Mouse (Mus musculus) liver, postnatal 0 days (tissue): ENCODE results near the gene Usp15. TPM values are rescaled to one million over a fixed set of nuclear protein-coding genes. Genes with fewer than 3 reads are reported as not detected.

Experiments used
- ATAC-seq: fragments of 200-750 bp; cut with Nextera tagmentation; 2 replicates; pipeline ENCODE4 v1.8.0; 2017; ENCODE audit warnings: mild to moderate bottlenecking, moderate library complexity
- DNase-seq: peaks from one replicate; pipeline ENCODE4 v3.0.0-alpha.2; 2016
- H3K27ac ChIP-seq: fragments of 300-500 bp; sonication (generic); 2 replicates; pipeline ENCODE4 v1.5.1; 2014; ENCODE audit warnings: antibody characterized with exemption, moderate library complexity, mild to moderate bottlenecking, low read depth
- H3K27me3 ChIP-seq: fragments of 300-500 bp; sonication (generic); 2 replicates; pipeline ENCODE4 v1.6.1; 2014; ENCODE audit warnings: low read length, control low read depth, mixed read lengths; ENCODE audit not compliant: insufficient read depth
- H3K36me3 ChIP-seq: fragments of 300-500 bp; sonication (generic); replicated peaks from 2 replicates; pipeline ENCODE4 v1.6.1; 2014; ENCODE audit warnings: mild to moderate bottlenecking, control low read depth, low read length, moderate library complexity, mixed read lengths; ENCODE audit not compliant: insufficient read depth
- H3K4me1 ChIP-seq: fragments of 300-500 bp; sonication (generic); 2 replicates; pipeline ENCODE4 v1.6.1; 2014; ENCODE audit warnings: antibody characterized with exemption, mild to moderate bottlenecking, control low read depth; ENCODE audit not compliant: insufficient read depth
- H3K4me2 ChIP-seq: fragments of 300-500 bp; sonication (generic); 2 replicates; pipeline ENCODE4 v1.6.1; 2014; ENCODE audit warnings: low read depth, mild to moderate bottlenecking, low read length, moderate library complexity, mixed read lengths
- H3K4me3 ChIP-seq: fragments of 300-500 bp; sonication (generic); 2 replicates; pipeline ENCODE4 v1.5.1; 2014; ENCODE audit warnings: low read depth, low read length
- H3K9ac ChIP-seq: fragments of 300-500 bp; sonication (generic); replicated peaks from 2 replicates; pipeline ENCODE4 v1.6.1; 2014; ENCODE audit warnings: mild to moderate bottlenecking, moderate library complexity
- H3K9me3 ChIP-seq: fragments of 300-500 bp; sonication (generic); 2 replicates; pipeline ENCODE4 v1.6.1; 2016; ENCODE audit warnings: mild to moderate bottlenecking, control low read depth, low read length, mixed read lengths
- CTCF ChIP-seq: sonication (generic); IDR thresholded peaks from 2 replicates; pipeline ENCODE4 v1.5.1; 2016; ENCODE audit warnings: antibody characterized with exemption, low read depth
- EP300 ChIP-seq: IDR thresholded peaks from 2 replicates; pipeline ENCODE4 v1.6.1; 2016; ENCODE audit warnings: antibody characterized with exemption, low read depth, mild to moderate bottlenecking
- WGBS: fragments of 180-500 bp; shearing (Covaris S2); extraction: QIAGEN DNeasy Blood & Tissue Kit; methylation state at CpG from one replicate; pipeline ENCODE4 v1.1.7; 2014; ENCODE audit not compliant: insufficient replicate concordance; 5-methylcytosine and 5-hydroxymethylcytosine counted together
- polyA plus RNA-seq: library from polyadenylated mRNA; unstranded; fragments of >200 nt; fragmentation: Nextera tagmentation; extraction: Ambion mirVana; gene quantifications from 2 replicates; pipeline ENCODE4 v1.2.1, GENCODE M21; 2015

The Usp15 gene
- polyA plus RNA-seq, 1 experiment from 2014 or later: 59.9 TPM

DNA sequence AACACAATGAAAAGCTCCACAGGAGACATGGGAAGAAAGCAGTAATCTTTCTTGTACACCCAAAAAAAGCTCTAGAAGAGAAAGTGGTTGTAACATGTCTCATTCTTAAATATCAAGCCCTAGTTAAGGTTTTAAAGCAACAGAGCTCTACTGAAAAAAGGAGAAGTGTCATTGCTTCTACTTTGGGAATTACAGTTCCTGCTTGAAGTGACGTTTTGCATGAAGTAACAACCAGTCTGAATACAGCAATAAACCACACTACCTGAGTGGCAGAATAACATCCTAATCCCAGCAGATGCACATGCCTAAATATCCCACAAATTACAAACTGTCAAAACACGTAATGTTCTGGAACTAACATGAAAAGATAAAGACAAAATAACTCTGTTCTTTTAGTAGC, 50.4 kb downstream of the Usp15 start:
- ATAC-seq (no peak), DNase-seq (no peak)
- no peaks in the 10 kb centered on the region for H3K27me3 ChIP-seq
- H3K9ac ChIP-seq: no peak overlapping the region
- H3K9me3 ChIP-seq: no peaks in the 10 kb centered on the region
- H3K4me3 ChIP-seq: no peak overlapping the region
- H3K36me3 ChIP-seq: peaks cover 60% of the 10 kb centered on the region
- no peak overlapping the region for H3K4me2 ChIP-seq
- 69% methylated on average over 2 of the region's 2 CpGs for WGBS
- 0 out of 2 replicates have a peak, but pooled peaks cover 3% of the 10 kb centered on the region for H3K4me1 ChIP-seq
- H3K27ac ChIP-seq: no peak overlapping the region
- TF ChIP-seq EP300 (no peak), CTCF (no peak)

DNA sequence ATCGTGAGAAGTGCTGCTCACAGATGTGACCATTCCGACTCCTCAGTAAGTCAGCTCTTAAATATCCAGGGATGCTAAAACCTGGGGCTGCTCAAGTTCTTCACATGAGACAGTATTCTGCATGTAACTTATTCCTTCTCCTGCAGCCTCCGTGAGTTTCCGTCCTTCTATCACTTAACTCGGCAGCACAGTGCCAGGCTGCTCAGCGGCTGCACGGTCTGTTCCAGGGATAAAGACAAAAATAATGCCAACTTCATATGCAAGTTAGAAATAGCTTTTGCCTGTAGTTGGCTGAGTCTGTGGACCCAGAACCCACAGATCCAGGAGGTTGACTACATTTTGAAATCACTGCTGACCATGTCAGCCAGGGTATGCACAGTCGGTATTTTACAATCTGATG, 52.5 kb downstream of the Usp15 start:
- H3K36me3 ChIP-seq: peaks cover 61% of the 10 kb centered on the region
- 93% methylated on average over 8 of the region's 8 CpGs for WGBS
- ATAC-seq (no peak), DNase-seq (no peak)
- no peaks in the 10 kb centered on the region for H3K27me3 ChIP-seq
- no peak overlapping the region for H3K27ac ChIP-seq
- no peaks in the 10 kb centered on the region for H3K9me3 ChIP-seq
- H3K9ac ChIP-seq: no peak overlapping the region
- 0 out of 2 replicates have a peak, but pooled peaks cover 3% of the 10 kb centered on the region for H3K4me1 ChIP-seq
- no peak for TF ChIP-seq CTCF
- no peak for TF ChIP-seq EP300
- no peak overlapping the region for H3K4me2 ChIP-seq
- no peak overlapping the region for H3K4me3 ChIP-seq

GRCm38 (mm10) chr10:123142395-123143050, 54.3 kb downstream of the Usp15 start:
- no peak for TF ChIP-seq EP300
- no peak for TF ChIP-seq CTCF

GRCm38 (mm10) chr10:123135818-123136217, 61.0 kb downstream of the Usp15 start:
- no peak for TF ChIP-seq CTCF
- TF ChIP-seq EP300: no peak
- ATAC-seq (no peak), DNase-seq (no peak)
- 78% methylated on average over 10 of the region's 10 CpGs for WGBS
- H3K27me3 ChIP-seq: no peaks in the 10 kb centered on the region
- no peak overlapping the region for H3K27ac ChIP-seq
- H3K4me1 ChIP-seq: no peaks in the 10 kb centered on the region
- no peaks in the 10 kb centered on the region for H3K9me3 ChIP-seq
- peaks cover 51% of the 10 kb centered on the region for H3K36me3 ChIP-seq
- no peak overlapping the region for H3K4me2 ChIP-seq
- H3K4me3 ChIP-seq: no peak overlapping the region
- no peak overlapping the region for H3K9ac ChIP-seq

More at GRCm38 (mm10) chr10:123142395-123143050, 54.3 kb downstream of the Usp15 start:
- H3K9me3 ChIP-seq: no peaks in the 10 kb centered on the region
- no peak overlapping the region for H3K4me2 ChIP-seq
- no peak overlapping the region for H3K4me3 ChIP-seq
- no peak for DNase-seq
- H3K9ac ChIP-seq: no peak overlapping the region
- no peak for ATAC-seq
- peaks cover 64% of the 10 kb centered on the region for H3K36me3 ChIP-seq
- WGBS: 90% methylated on average over 5 of the region's 5 CpGs
- H3K4me1 ChIP-seq: 0 out of 2 replicates have a peak, but pooled peaks cover 3% of the 10 kb centered on the region
- H3K27me3 ChIP-seq: no peaks in the 10 kb centered on the region
- no peak overlapping the region for H3K27ac ChIP-seq

DNA sequence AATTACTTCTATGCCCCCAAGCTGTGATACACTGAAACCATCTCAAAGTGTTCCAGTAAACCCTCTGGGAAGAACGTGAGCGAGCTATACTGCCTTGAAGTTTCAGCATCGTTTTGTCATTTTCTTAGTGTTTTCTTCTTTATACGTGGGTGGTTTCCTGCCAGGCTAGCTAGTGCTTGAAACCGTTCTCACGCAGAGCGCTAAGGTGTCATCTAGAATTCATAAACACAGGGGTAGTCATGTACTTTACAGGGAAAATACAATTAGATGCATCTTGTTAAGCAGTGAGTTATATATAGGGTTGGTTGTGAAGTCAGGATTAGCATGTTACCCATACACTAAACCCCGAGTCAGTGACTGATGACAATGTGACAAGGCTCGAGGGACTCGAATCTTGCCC, 65.3 kb downstream of the Usp15 start:
- Histone ChIP-seq H3K4me1 (no peaks in the 10 kb centered on the region), H3K4me2 (no peak overlapping the region), H3K27ac (no peak overlapping the region), H3K9ac (no peak overlapping the region), H3K36me3 (peaks cover 67% of the 10 kb centered on the region), H3K4me3 (no peak overlapping the region), H3K9me3 (no peaks in the 10 kb centered on the region), H3K27me3 (no peaks in the 10 kb centered on the region)
- WGBS: 95% methylated on average over 10 of the region's 10 CpGs
- DNase-seq: no peak
- ATAC-seq: no peak
- TF ChIP-seq EP300: no peak
- no peak for TF ChIP-seq CTCF

DNA sequence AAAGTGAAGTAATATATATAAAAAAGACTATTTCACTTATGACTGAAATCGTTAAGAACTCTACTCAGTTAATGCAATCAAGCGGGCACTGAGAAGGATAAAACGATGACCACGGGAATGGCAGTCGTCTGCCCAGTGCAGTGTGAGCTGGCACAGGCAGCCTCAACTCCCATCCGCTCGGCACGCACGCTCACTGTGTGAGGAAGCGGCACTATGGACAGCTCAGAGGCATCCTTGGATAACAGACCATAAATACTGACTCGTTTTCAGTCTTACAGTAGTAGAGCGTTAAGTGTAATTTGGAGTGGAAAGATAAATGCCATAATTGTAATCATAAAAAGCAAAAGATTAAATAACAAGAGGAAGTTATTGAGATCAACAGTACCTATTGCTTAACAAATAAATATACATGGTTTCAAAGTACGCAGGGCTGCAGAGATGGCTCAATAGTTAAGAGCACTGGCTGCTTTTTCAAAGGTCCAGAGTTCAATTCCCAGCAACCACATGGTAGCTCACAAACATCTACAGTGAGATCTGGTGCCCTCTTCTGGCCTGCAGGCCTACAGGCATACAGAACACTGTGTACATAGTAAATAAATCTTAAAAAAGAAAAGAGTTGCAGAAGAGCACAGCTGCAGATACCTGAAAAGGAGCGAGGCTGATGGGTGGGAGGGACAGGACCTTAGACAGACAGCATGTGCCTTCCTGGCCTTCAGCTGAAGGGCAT, 76.0 kb downstream of the Usp15 start:
- ATAC-seq: peak; percentile 89
- H3K36me3 ChIP-seq: peaks cover 86% of the 10 kb centered on the region

More for the DNA sequence above, 76.0 kb downstream of the Usp15 start:
- Histone ChIP-seq H3K4me3 (no peak overlapping the region), H3K9ac (no peak overlapping the region), H3K27ac (peak overlapping the region; percentile 50; the same call in 1 of the 2 replicates), H3K4me1 (no peaks in the 10 kb centered on the region), H3K27me3 (no peaks in the 10 kb centered on the region), H3K4me2 (no peak overlapping the region), H3K9me3 (no peaks in the 10 kb centered on the region)
- 82% methylated on average over 14 of the region's 14 CpGs for WGBS
- DNase-seq: peak; percentile 44
- TF ChIP-seq CTCF (peak; percentile 61), EP300 (no peak)
